Mouse (Mus musculus) heart, postnatal 0 days (tissue): ENCODE results near the gene Mlh1. TPM values are rescaled to one million over a fixed set of nuclear protein-coding genes. Genes with fewer than 3 reads are reported as not detected.

ENCODE experiments used
- ATAC-seq: fragments of 200-750 bp; cut with Nextera tagmentation; 2 replicates; pipeline ENCODE4 v1.8.0; 2017; ENCODE audit warnings: low read depth, moderate number of reproducible peaks, moderate library complexity; ENCODE audit not compliant: insufficient read depth
- DNase-seq: peaks from one replicate; pipeline ENCODE4 v3.0.0-alpha.2; 2016; ENCODE audit warnings: low spot score
- H3K27ac ChIP-seq: fragments of 300-500 bp; sonication (generic); 2 replicates; pipeline ENCODE4 v1.5.1; 2014; ENCODE audit warnings: low read depth, mild to moderate bottlenecking
- H3K27me3 ChIP-seq: fragments of 300-500 bp; sonication (generic); 2 replicates; pipeline ENCODE4 v1.6.1; 2014; ENCODE audit warnings: low read length, mixed read lengths; ENCODE audit not compliant: control insufficient read depth, insufficient read depth
- H3K36me3 ChIP-seq: fragments of 300-500 bp; sonication (generic); replicated peaks from 2 replicates; pipeline ENCODE4 v1.6.1; 2014; ENCODE audit warnings: low read length, mixed read lengths; ENCODE audit not compliant: control insufficient read depth, insufficient read depth
- H3K4me1 ChIP-seq: fragments of 300-500 bp; sonication (generic); 2 replicates; pipeline ENCODE4 v1.6.1; 2014; ENCODE audit warnings: antibody characterized with exemption; ENCODE audit not compliant: control insufficient read depth, insufficient read depth
- H3K4me2 ChIP-seq: fragments of 300-500 bp; sonication (generic); 2 replicates; pipeline ENCODE4 v1.6.1; 2014; ENCODE audit warnings: low read depth, mild to moderate bottlenecking, low read length, moderate library complexity
- H3K4me3 ChIP-seq: fragments of 300-500 bp; sonication (generic); 2 replicates; pipeline ENCODE4 v1.5.1; 2014; ENCODE audit warnings: low read depth, low read length
- H3K9ac ChIP-seq: fragments of 300-500 bp; sonication (generic); replicated peaks from 2 replicates; pipeline ENCODE4 v1.6.1; 2014; ENCODE audit warnings: low read depth, low read length, mixed read lengths
- H3K9me3 ChIP-seq: fragments of 300-500 bp; sonication (generic); replicated peaks from 2 replicates; pipeline ENCODE4 v1.6.1; 2016; ENCODE audit warnings: low read length; ENCODE audit not compliant: control insufficient read depth
- CTCF ChIP-seq: IDR thresholded peaks from 2 replicates; pipeline ENCODE4 v1.5.1; 2016; ENCODE audit warnings: antibody characterized with exemption, control low read depth, low read depth
- EP300 ChIP-seq: IDR thresholded peaks from 2 replicates; pipeline ENCODE4 v1.6.1; 2016; ENCODE audit warnings: antibody characterized with exemption, low read depth
- WGBS: fragments of 180-500 bp; shearing (Covaris S2); extraction: QIAGEN DNeasy Blood & Tissue Kit; methylation state at CpG from one replicate; pipeline ENCODE4 v1.1.7; 2014; 5-methylcytosine and 5-hydroxymethylcytosine counted together
- polyA plus RNA-seq: library from polyadenylated mRNA; unstranded; fragments of >200 nt; fragmentation: Nextera tagmentation; extraction: Ambion mirVana; gene quantifications from 2 replicates; pipeline ENCODE4 v1.2.1, GENCODE M21; 2015
- total RNA-seq: library from RNA; depleted of rRNA; stranded (reverse); fragments of >200 nt; gene quantifications from 2 replicates; pipeline ENCODE4 v1.2.3, GENCODE M21; 2014; ENCODE audit warnings: low replicate concordance

The Mlh1 gene
- total and polyA plus RNA-seq, 2 experiments from 2014 or later: 18.4 to 19.7 TPM

- WGBS: under 1% methylated on average over 39 of the region's 59 CpGs
- H3K27ac ChIP-seq: no peak overlapping the region
- ATAC-seq (peak; percentile 27; the same call in 1 of the 2 replicates), DNase-seq (no peak)
- peak overlapping the region; percentile 43 for H3K4me3 ChIP-seq
- H3K27me3 ChIP-seq: peaks cover 54% of the 10 kb centered on the region
- 0 out of 2 replicates have a peak, but pooled peaks cover 5% of the 10 kb centered on the region for H3K4me1 ChIP-seq
- TF ChIP-seq EP300 (no peak), CTCF (no peak)
- no peak overlapping the region for H3K9ac ChIP-seq
- peak overlapping the region; percentile 65 for H3K4me2 ChIP-seq
- H3K36me3 ChIP-seq: no peaks in the 10 kb centered on the region
- H3K9me3 ChIP-seq: peaks cover 13% of the 10 kb centered on the region; the same call in 1 of the 2 replicates
Observed at GRCm38 (mm10) chr9:111312442-111313141, 41.0 kb upstream of the Mlh1 start.

GRCm38 (mm10) chr9:111311843-111312441, 40.4 kb upstream of the Mlh1 start:
- 2% methylated on average over 52 of the region's 98 CpGs for WGBS
- H3K27ac ChIP-seq: no peak overlapping the region
- H3K9ac ChIP-seq: no peak overlapping the region
- H3K4me2 ChIP-seq: peak overlapping the region; percentile 65
- H3K9me3 ChIP-seq: peaks cover 13% of the 10 kb centered on the region; the same call in 1 of the 2 replicates
- no peak for DNase-seq
- TF ChIP-seq EP300: no peak
- TF ChIP-seq CTCF: no peak
- peak overlapping the region; percentile 43 for H3K4me3 ChIP-seq
- H3K36me3 ChIP-seq: no peaks in the 10 kb centered on the region
- 0 out of 2 replicates have a peak, but pooled peaks cover 5% of the 10 kb centered on the region for H3K4me1 ChIP-seq
- ATAC-seq: no peak
- peaks cover 54% of the 10 kb centered on the region for H3K27me3 ChIP-seq

- peak within 1 kb of the TSS; percentile 65 for H3K4me2 ChIP-seq
- ATAC-seq: peak; percentile 17; the same call in 1 of the 2 replicates
- WGBS: 11% methylated on average over 69 of the region's 72 CpGs
- H3K9ac ChIP-seq: no peak within 1 kb of the TSS
- H3K9me3 ChIP-seq: peaks cover 13% of the 10 kb centered on the region; the same call in 1 of the 2 replicates
- H3K27me3 ChIP-seq: peaks cover 54% of the 10 kb centered on the region
- no peak for DNase-seq
- no peak within 1 kb of the TSS for H3K27ac ChIP-seq
- TF ChIP-seq EP300: no peak
- TF ChIP-seq CTCF: no peak
- peak within 1 kb of the TSS; percentile 43 for H3K4me3 ChIP-seq
- 0 out of 2 replicates have a peak, but pooled peaks cover 5% of the 10 kb centered on the region for H3K4me1 ChIP-seq
- no peaks in the 10 kb centered on the region for H3K36me3 ChIP-seq
Observed at GRCm38 (mm10) chr9:111311031-111311842, 39.6 kb upstream of the Mlh1 start, which contains the start of gene Trank1. Gene Trank1 (plus strand): TSS chr9:111311739.

GRCm38 (mm10) chr9:111306142-111306541, 34.6 kb upstream of the Mlh1 start:
- Histone ChIP-seq H3K4me3 (no peak overlapping the region), H3K4me1 (no peaks in the 10 kb centered on the region), H3K27ac (no peak overlapping the region), H3K36me3 (no peaks in the 10 kb centered on the region), H3K9ac (no peak overlapping the region), H3K9me3 (peaks cover 12% of the 10 kb centered on the region; the same call in 1 of the 2 replicates), H3K4me2 (no peak overlapping the region), H3K27me3 (peaks cover 25% of the 10 kb centered on the region)
- WGBS: 76% methylated on average over 7 of the region's 7 CpGs
- TF ChIP-seq CTCF (no peak), EP300 (no peak)
- DNase-seq (no peak), ATAC-seq (no peak)

- Histone ChIP-seq H3K9ac (no peak overlapping the region), H3K36me3 (no peaks in the 10 kb centered on the region), H3K27me3 (0 out of 2 replicates have a peak, but pooled peaks cover 6% of the 10 kb centered on the region), H3K4me1 (no peaks in the 10 kb centered on the region), H3K4me2 (no peak overlapping the region), H3K9me3 (no peaks in the 10 kb centered on the region), H3K27ac (no peak overlapping the region), H3K4me3 (no peak overlapping the region)
- no peak for DNase-seq
- no peak for ATAC-seq
- no peak for TF ChIP-seq CTCF
- no peak for TF ChIP-seq EP300
- 84% methylated on average over 6 of the region's 6 CpGs for WGBS
Observed at GRCm38 (mm10) chr9:111304036-111304435, 32.4 kb upstream of the Mlh1 start.
